Mouse (Mus musculus) embryonic facial prominence, embryonic 12.5 days (tissue): ENCODE results near the gene Ncor1. TPM values are rescaled to one million over a fixed set of nuclear protein-coding genes. Genes with fewer than 3 reads are reported as not detected.

Source experiments
- polyA plus RNA-seq: library from polyadenylated mRNA; unstranded; fragments of >200 nt; fragmentation: Nextera tagmentation; extraction: Ambion mirVana; gene quantifications from 2 replicates; pipeline ENCODE4 v1.2.1, GENCODE M21; 2016

Ncor1 gene
- polyA plus RNA-seq, 1 experiment from 2014 or later: 187 TPM

Other genes with a start within 250 kb of the Ncor1 start
- gene Adora2b, start 209.6 kb downstream of the Ncor1 start, polyA plus RNA-seq: 12.0 and 12.5 TPM in 2 replicates
- gene Zswim7, start 177.2 kb downstream of the Ncor1 start, polyA plus RNA-seq: 29.0 and 29.4 TPM in 2 replicates
- gene Ttc19, start 177.1 kb downstream of the Ncor1 start, polyA plus RNA-seq: 35.0 and 35.6 TPM in 2 replicates
- gene Pigl, start 81 bp downstream of the Ncor1 start, polyA plus RNA-seq: 10.5 and 11.0 TPM in 2 replicates
- gene Cenpv, start 80.7 kb upstream of the Ncor1 start, polyA plus RNA-seq: 47.1 and 48.1 TPM in 2 replicates
- gene Ubb, start 92.6 kb upstream of the Ncor1 start, polyA plus RNA-seq: 3,442 and 3,474 TPM in 2 replicates
- gene Trpv2, start 115.9 kb upstream of the Ncor1 start, polyA plus RNA-seq: 4.5 and 5.9 TPM in 2 replicates
- 22.6 and 24.4 TPM in 2 replicates for gene Lrrc75a, start 190.0 kb upstream of the Ncor1 start, polyA plus RNA-seq
- 59.4 and 62.3 TPM in 2 replicates for gene Mmgt2, start 190.1 kb upstream of the Ncor1 start, polyA plus RNA-seq